Mouse (Mus musculus) ES-E14 (cell line): Measurements from ENCODE around the gene Kcnd3.

ENCODE experiments used
- HCFC1 ChIP-seq: IDR thresholded peaks from 2 replicates; pipeline ENCODE4 v1.6.1; 2012; ENCODE audit warnings: low read length, inconsistent platforms, borderline replicate concordance; ENCODE audit not compliant: insufficient read depth
- MAFK ChIP-seq: IDR thresholded peaks from 2 replicates; pipeline ENCODE4 v1.6.1; 2014; ENCODE audit warnings: mild to moderate bottlenecking, low read depth, low read length, inconsistent platforms; ENCODE audit not compliant: insufficient read depth
- ZC3H11A ChIP-seq: IDR thresholded peaks from 2 replicates; pipeline ENCODE4 v1.6.1; 2012; ENCODE audit warnings: low read depth, mild to moderate bottlenecking, inconsistent platforms, low read length, borderline replicate concordance
- ZNF384 ChIP-seq: IDR thresholded peaks from 2 replicates; pipeline ENCODE4 v1.6.1; 2012; ENCODE audit warnings: low read depth, low read length, inconsistent platforms

GRCm38 (mm10) chr3:105494886-105495285, 42.8 kb downstream of the Kcnd3 start:
- TF ChIP-seq MAFK (no peak), ZNF384 (no peak), HCFC1 (no peak), ZC3H11A (no peak)
